Mouse (Mus musculus) intestine, embryonic 14.5 days (tissue): ENCODE data around the gene Clstn3. TPM values are rescaled to one million over a fixed set of nuclear protein-coding genes. Genes with fewer than 3 reads are reported as not detected.

Experiments
- ATAC-seq: fragments of 200-750 bp; cut with Nextera tagmentation; replicated peaks from 2 replicates; pipeline ENCODE4 v1.8.0; 2017; ENCODE audit warnings: low read depth, moderate number of reproducible peaks, moderate TSS enrichment, moderate library complexity; ENCODE audit not compliant: low FRiP score, low TSS enrichment
- DNase-seq: peaks from one replicate; pipeline ENCODE4 v3.0.0-alpha.2; 2018; ENCODE audit warnings: low spot score
- H3K27ac ChIP-seq: fragments of 300-500 bp; sonication (generic); 2 replicates; pipeline ENCODE4 v1.5.1; 2014; ENCODE audit warnings: low read depth, mild to moderate bottlenecking, control low read depth
- H3K27me3 ChIP-seq: fragments of 300-500 bp; sonication (generic); replicated peaks from 2 replicates; pipeline ENCODE4 v1.6.1; 2014; ENCODE audit warnings: low read length, control low read depth; ENCODE audit not compliant: control insufficient read depth, insufficient read depth
- H3K36me3 ChIP-seq: fragments of 300-500 bp; sonication (generic); 2 replicates; pipeline ENCODE4 v1.6.1; 2014; ENCODE audit warnings: low read length, control low read depth; ENCODE audit not compliant: control insufficient read depth, insufficient read depth
- H3K4me1 ChIP-seq: fragments of 300-500 bp; sonication (generic); replicated peaks from 2 replicates; pipeline ENCODE4 v1.6.1; 2014; ENCODE audit warnings: low read length, control low read depth, mixed read lengths; ENCODE audit not compliant: control insufficient read depth, insufficient read depth
- H3K4me2 ChIP-seq: fragments of 300-500 bp; sonication (generic); 2 replicates; pipeline ENCODE4 v1.6.1; 2014; ENCODE audit warnings: low read length
- H3K4me3 ChIP-seq: fragments of 300-500 bp; sonication (generic); 2 replicates; pipeline ENCODE4 v1.5.1; 2014; ENCODE audit warnings: low read depth, low read length, control low read depth, mixed read lengths
- H3K9ac ChIP-seq: fragments of 300-500 bp; sonication (generic); 2 replicates; pipeline ENCODE4 v1.6.1; 2014; ENCODE audit warnings: mild to moderate bottlenecking, low read length
- H3K9me3 ChIP-seq: fragments of 300-500 bp; sonication (generic); 2 replicates; pipeline ENCODE4 v1.6.1; 2016; ENCODE audit warnings: low read length, control low read depth; ENCODE audit not compliant: control insufficient read depth
- WGBS: fragments of 180-500 bp; shearing (Covaris S2); extraction: QIAGEN DNeasy Blood & Tissue Kit; methylation state at CpG from one replicate; pipeline ENCODE4 v1.1.7; 2014; 5-methylcytosine and 5-hydroxymethylcytosine counted together
- polyA plus RNA-seq: library from polyadenylated mRNA; unstranded; fragments of >200 nt; fragmentation: Nextera tagmentation; extraction: Ambion mirVana; gene quantifications from 2 replicates; pipeline ENCODE4 v1.2.1, GENCODE M21; 2014

Clstn3 gene
- polyA plus RNA-seq, 1 experiment from 2014 or later: 4.7 TPM

GRCm38 (mm10) chr6:124449668-124450383 is 14.8 kb downstream of the Clstn3 start:
- no peaks in the 10 kb centered on the region for H3K36me3 ChIP-seq
- 79% methylated on average over 18 of the region's 18 CpGs for WGBS
- ATAC-seq: no peak

DNA sequence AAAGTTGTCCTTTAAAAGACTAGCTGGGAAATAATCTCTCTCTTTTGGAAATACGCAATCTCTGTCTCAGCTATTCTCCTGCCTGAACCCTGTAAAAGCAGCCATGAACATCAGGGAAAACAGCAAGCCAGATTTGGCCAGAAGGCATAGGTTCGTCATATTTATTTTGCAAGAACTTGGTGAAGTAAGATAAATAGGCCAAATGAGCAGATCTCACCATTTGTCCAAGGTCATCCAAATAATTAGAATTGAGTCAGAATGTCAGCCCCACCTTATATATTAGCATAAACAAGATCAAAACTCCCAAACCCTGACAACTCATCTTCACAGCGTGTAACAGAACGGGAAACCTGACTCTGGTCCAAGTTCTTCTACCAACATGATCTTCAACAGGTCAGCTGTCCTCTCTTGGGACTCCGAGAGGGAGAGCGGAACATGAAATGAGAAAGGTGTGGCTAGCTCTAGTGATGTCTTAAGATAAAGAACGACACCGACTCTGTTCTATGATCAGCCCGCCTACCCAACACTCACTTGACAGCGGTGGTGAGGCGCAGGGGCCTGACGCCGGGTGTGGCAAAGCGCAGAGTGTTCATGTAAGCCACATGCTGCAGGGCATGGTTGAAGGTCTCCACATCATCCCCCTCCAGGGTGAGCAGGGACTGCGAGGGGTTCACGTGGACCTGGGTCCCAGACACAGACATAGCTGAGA is 15.5 kb downstream of the Clstn3 start:
- Histone ChIP-seq H3K9ac (no peak overlapping the region), H3K4me3 (no peak overlapping the region), H3K4me1 (0 out of 2 replicates have a peak, but pooled peaks cover 4% of the 10 kb centered on the region), H3K9me3 (no peaks in the 10 kb centered on the region), H3K4me2 (no peak overlapping the region), H3K27me3 (no peaks in the 10 kb centered on the region), H3K27ac (no peak overlapping the region), H3K36me3 (no peaks in the 10 kb centered on the region)
- ATAC-seq: no peak
- no peak for DNase-seq
- WGBS: 89% methylated on average over 16 of the region's 16 CpGs

More at GRCm38 (mm10) chr6:124449668-124450383, 14.8 kb downstream of the Clstn3 start:
- DNase-seq: no peak
- H3K27ac ChIP-seq: no peak overlapping the region
- no peak overlapping the region for H3K9ac ChIP-seq
- no peak overlapping the region for H3K4me3 ChIP-seq
- H3K27me3 ChIP-seq: no peaks in the 10 kb centered on the region
- no peak overlapping the region for H3K4me2 ChIP-seq
- H3K4me1 ChIP-seq: 0 out of 2 replicates have a peak, but pooled peaks cover 4% of the 10 kb centered on the region
- no peaks in the 10 kb centered on the region for H3K9me3 ChIP-seq

DNA sequence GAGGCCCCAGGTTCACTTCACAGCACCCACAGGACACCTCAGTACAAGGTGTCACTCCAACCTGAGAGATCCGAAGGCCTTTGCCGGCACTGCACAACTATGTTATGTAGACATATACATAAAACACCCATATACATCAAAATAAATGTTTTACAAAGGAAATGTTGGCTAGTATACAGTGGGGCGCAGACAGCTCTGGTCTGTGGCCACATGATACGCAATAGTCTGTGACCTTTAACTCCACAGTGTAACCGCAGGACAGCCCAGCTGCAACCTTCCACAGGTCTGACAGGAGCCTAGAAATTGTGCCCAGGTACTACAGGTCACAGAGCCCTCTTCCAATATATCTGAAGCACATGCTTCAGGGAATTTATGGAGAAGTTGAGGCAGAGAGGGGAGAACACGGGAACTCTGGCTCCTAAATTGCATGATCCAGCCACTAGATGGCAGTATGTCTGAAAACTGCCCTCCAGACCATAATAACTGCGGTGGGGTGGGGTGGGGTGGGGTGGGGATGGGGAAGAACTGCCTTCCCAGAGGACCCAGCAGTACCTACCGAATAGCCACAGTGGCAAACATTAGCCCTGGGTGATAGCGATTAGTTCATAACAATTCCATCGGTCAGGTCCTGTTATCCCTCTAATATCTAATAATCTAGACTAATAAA is 16.3 kb downstream of the Clstn3 start:
- Histone ChIP-seq H3K9ac (no peak overlapping the region), H3K4me3 (no peak overlapping the region), H3K36me3 (no peaks in the 10 kb centered on the region), H3K4me1 (0 out of 2 replicates have a peak, but pooled peaks cover 4% of the 10 kb centered on the region), H3K9me3 (no peaks in the 10 kb centered on the region), H3K27me3 (no peaks in the 10 kb centered on the region), H3K4me2 (no peak overlapping the region), H3K27ac (no peak overlapping the region)
- no peak for ATAC-seq
- 74% methylated on average over 10 of the region's 10 CpGs for WGBS
- no peak for DNase-seq

GRCm38 (mm10) chr6:124447356-124447755 is 17.2 kb downstream of the Clstn3 start:
- no peak for DNase-seq
- WGBS: 67% methylated on average over 2 of the region's 2 CpGs
- no peak for ATAC-seq
- Histone ChIP-seq H3K36me3 (no peaks in the 10 kb centered on the region), H3K27me3 (no peaks in the 10 kb centered on the region), H3K9me3 (no peaks in the 10 kb centered on the region), H3K4me2 (no peak overlapping the region), H3K4me1 (0 out of 2 replicates have a peak, but pooled peaks cover 4% of the 10 kb centered on the region), H3K27ac (no peak overlapping the region), H3K4me3 (no peak overlapping the region), H3K9ac (no peak overlapping the region)

DNA sequence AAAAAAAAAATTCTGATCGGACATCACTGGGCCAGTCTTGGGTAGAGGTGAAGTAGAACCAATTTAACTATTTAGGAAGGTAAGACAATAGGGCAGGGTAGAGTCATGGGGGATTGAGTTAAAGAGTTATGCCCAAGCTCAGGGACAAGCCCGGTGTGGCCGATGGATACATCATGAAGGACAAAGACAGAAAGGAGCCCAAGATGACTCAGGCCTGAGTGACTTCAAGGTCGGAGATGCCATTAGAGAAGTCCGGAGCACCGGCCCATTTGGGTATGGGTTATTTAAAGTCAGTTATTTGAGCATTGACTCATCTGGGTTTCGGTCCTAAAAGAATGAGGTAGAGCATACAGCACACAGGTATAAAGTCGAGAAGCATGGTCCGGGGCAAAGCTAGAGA is 18.1 kb downstream of the Clstn3 start:
- H3K36me3 ChIP-seq: no peaks in the 10 kb centered on the region
- H3K27ac ChIP-seq: no peak overlapping the region
- DNase-seq (no peak), ATAC-seq (no peak)
- H3K4me3 ChIP-seq: no peak overlapping the region
- 96% methylated on average over 9 of the region's 9 CpGs for WGBS
- H3K9ac ChIP-seq: no peak overlapping the region
- no peak overlapping the region for H3K4me2 ChIP-seq
- no peaks in the 10 kb centered on the region for H3K4me1 ChIP-seq
- no peaks in the 10 kb centered on the region for H3K27me3 ChIP-seq
- H3K9me3 ChIP-seq: no peaks in the 10 kb centered on the region

- Histone ChIP-seq H3K27ac (no peak overlapping the region), H3K4me3 (no peak overlapping the region), H3K9me3 (no peaks in the 10 kb centered on the region), H3K36me3 (no peaks in the 10 kb centered on the region), H3K27me3 (no peaks in the 10 kb centered on the region), H3K9ac (no peak overlapping the region), H3K4me1 (no peaks in the 10 kb centered on the region), H3K4me2 (no peak overlapping the region)
- ATAC-seq (no peak), DNase-seq (no peak)
- 87% methylated on average over 2 of the region's 2 CpGs for WGBS
Observed at GRCm38 (mm10) chr6:124446024-124446423, 18.6 kb downstream of the Clstn3 start.

DNA sequence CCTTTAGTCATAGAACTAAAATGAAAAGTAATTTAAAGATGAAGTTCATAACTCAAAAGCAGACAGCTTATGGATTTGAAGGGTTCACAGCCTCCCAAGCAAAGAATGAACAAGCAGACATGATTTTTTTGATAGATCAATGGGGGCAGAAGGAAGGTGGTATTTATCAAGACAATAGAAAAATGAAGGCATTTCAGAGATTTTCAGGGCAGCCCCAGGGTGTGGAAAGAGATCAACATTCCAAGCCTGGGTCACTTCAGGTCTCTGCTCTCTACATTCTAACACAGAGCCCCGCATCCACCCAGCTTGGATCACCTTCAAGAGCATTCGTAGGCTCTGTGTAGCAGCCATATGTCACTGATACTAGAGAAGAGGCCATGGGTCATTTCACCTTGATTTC is 21.3 kb downstream of the Clstn3 start:
- H3K27ac ChIP-seq: no peak overlapping the region

GRCm38 (mm10) chr6:124436245-124436644 is 28.3 kb downstream of the Clstn3 start:
- DNase-seq (no peak), ATAC-seq (no peak)
- H3K4me2 ChIP-seq: no peak overlapping the region
- no peaks in the 10 kb centered on the region for H3K27me3 ChIP-seq
- no peak overlapping the region for H3K9ac ChIP-seq
- H3K36me3 ChIP-seq: no peaks in the 10 kb centered on the region
- 82% methylated on average over 7 of the region's 7 CpGs for WGBS
- no peaks in the 10 kb centered on the region for H3K9me3 ChIP-seq
- no peak overlapping the region for H3K27ac ChIP-seq
- H3K4me1 ChIP-seq: no peaks in the 10 kb centered on the region
- no peak overlapping the region for H3K4me3 ChIP-seq

More for the DNA sequence above, 21.3 kb downstream of the Clstn3 start:
- DNase-seq (no peak), ATAC-seq (no peak)
- H3K9me3 ChIP-seq: no peaks in the 10 kb centered on the region
- H3K36me3 ChIP-seq: no peaks in the 10 kb centered on the region
- no peak overlapping the region for H3K9ac ChIP-seq
- no peaks in the 10 kb centered on the region for H3K27me3 ChIP-seq
- no peaks in the 10 kb centered on the region for H3K4me1 ChIP-seq
- H3K4me3 ChIP-seq: no peak overlapping the region
- H3K4me2 ChIP-seq: no peak overlapping the region
- whole genome bisulfite sequencing: 86% methylated on average over 2 of the region's 2 CpGs
